Mouse (Mus musculus) CH12.LX (cell line): ENCODE measurements around the gene Mpzl1. TPM values are rescaled to one million over a fixed set of nuclear protein-coding genes. Genes with fewer than 3 reads are reported as not detected.

Experiments used
- DNase-seq: peaks from one replicate; pipeline ENCODE4 v3.0.0-alpha.2; 2013; ENCODE audit errors: extremely low read depth
- H3K27ac ChIP-seq: 2 replicates; pipeline ENCODE4 v1.5.1; 2012; ENCODE audit warnings: low read depth, mild to moderate bottlenecking, control low read depth, moderate library complexity; ENCODE audit not compliant: insufficient read depth
- H3K27me3 ChIP-seq: replicated peaks from 2 replicates; pipeline ENCODE3; 2012; ENCODE audit warnings: inconsistent platforms
- H3K36me3 ChIP-seq, 2 experiments: replicated peaks in 1 of 2; 2 replicates each; pipeline versions ENCODE3 to v1.6.1; 2012; ENCODE audit warnings: inconsistent platforms in 1 of 2, low read length in 1 of 2, mild to moderate bottlenecking in 1 of 2, mixed read lengths in 1 of 2, moderate library complexity in 1 of 2; ENCODE audit not compliant: control insufficient read depth in 1 of 2, insufficient read depth in 1 of 2
- H3K4me1 ChIP-seq, 2 experiments: 2 replicates each; pipeline ENCODE4 v1.6.1; 2012; ENCODE audit warnings: inconsistent platforms in 1 of 2, moderate library complexity in 1 of 2; ENCODE audit not compliant: insufficient read depth in 2 of 2, control insufficient read depth in 1 of 2
- H3K4me2 ChIP-seq: 2 replicates; pipeline ENCODE4 v1.6.1; 2012; ENCODE audit warnings: low read depth, mild to moderate bottlenecking, control low read depth; ENCODE audit not compliant: poor library complexity, insufficient read depth, severe bottlenecking
- H3K4me3 ChIP-seq, 3 experiments: fragments of 150-350 bp in 1 of 3; sonication (generic) in 1 of 3; replicated peaks in 1 of 3; 2 replicates each; pipeline versions ENCODE3 to v1.5.1; 2011 to 2012; ENCODE audit warnings: low read depth in 2 of 3, low read length in 2 of 3, mild to moderate bottlenecking in 2 of 3, moderate library complexity in 2 of 3, control low read depth in 1 of 3, improper control_type of control experiment in 1 of 3, inconsistent platforms in 1 of 3, mixed read lengths in 1 of 3; ENCODE audit not compliant: poor library complexity in 1 of 3
- H3K79me2 ChIP-seq: replicated peaks from 2 replicates; pipeline ENCODE4 v1.6.1; 2012; ENCODE audit warnings: mild to moderate bottlenecking, moderate library complexity; ENCODE audit not compliant: control insufficient read depth, poor library complexity, insufficient read depth, severe bottlenecking; ENCODE audit errors: extremely low read depth
- H3K9ac ChIP-seq: 2 replicates; pipeline ENCODE4 v1.6.1; 2012; ENCODE audit warnings: low read depth, mild to moderate bottlenecking, control low read depth, moderate library complexity; ENCODE audit not compliant: insufficient read depth
- H3K9me3 ChIP-seq: replicated peaks from 2 replicates; pipeline ENCODE3; 2012; ENCODE audit warnings: low read length, inconsistent platforms, mixed read lengths
- BHLHE40 ChIP-seq: IDR thresholded peaks from 2 replicates; pipeline ENCODE4 v1.6.1; 2011; ENCODE audit warnings: mild to moderate bottlenecking, low read depth, low read length, improper control_type of control experiment
- CHD1 ChIP-seq: IDR thresholded peaks from 2 replicates; pipeline ENCODE4 v1.6.1; 2012; ENCODE audit warnings: low read depth, low read length, improper control_type of control experiment, inconsistent platforms
- CHD2 ChIP-seq: IDR thresholded peaks from 2 replicates; pipeline ENCODE4 v1.6.1; 2011; ENCODE audit warnings: low read length, improper control_type of control experiment
- E2F4 ChIP-seq: IDR thresholded peaks from 2 replicates; pipeline ENCODE4 v1.6.1; 2011; ENCODE audit warnings: low read depth, low read length, improper control_type of control experiment; ENCODE audit not compliant: insufficient replicate concordance
- EP300 ChIP-seq: IDR thresholded peaks from 2 replicates; pipeline ENCODE4 v1.6.1; 2011; ENCODE audit warnings: low read length, improper control_type of control experiment
- GABPA ChIP-seq: IDR thresholded peaks from 2 replicates; pipeline ENCODE4 v1.6.1; 2012; ENCODE audit warnings: low read depth, low read length, improper control_type of control experiment, inconsistent platforms; ENCODE audit not compliant: insufficient replicate concordance
- HCFC1 ChIP-seq: IDR thresholded peaks from 2 replicates; pipeline ENCODE4 v1.6.1; 2012; ENCODE audit warnings: low read depth, mild to moderate bottlenecking, inconsistent platforms, low read length, improper control_type of control experiment
- JUN ChIP-seq: IDR thresholded peaks from 2 replicates; pipeline ENCODE4 v1.6.1; 2011; ENCODE audit warnings: low read depth, mild to moderate bottlenecking, low read length, improper control_type of control experiment, moderate library complexity; ENCODE audit not compliant: insufficient read depth
- KAT2A ChIP-seq: IDR thresholded peaks from 2 replicates; pipeline ENCODE4 v1.6.1; 2012; ENCODE audit warnings: low read length, improper control_type of control experiment, inconsistent platforms; ENCODE audit not compliant: insufficient replicate concordance
- MAX ChIP-seq: IDR thresholded peaks from 2 replicates; pipeline ENCODE4 v1.6.1; 2011; ENCODE audit warnings: low read length, improper control_type of control experiment
- MEF2A ChIP-seq: IDR thresholded peaks from 2 replicates; pipeline ENCODE4 v1.6.1; 2014; ENCODE audit warnings: low read depth, mild to moderate bottlenecking, inconsistent platforms, low read length, improper control_type of control experiment, borderline replicate concordance
- MYC ChIP-seq: IDR thresholded peaks from 2 replicates; pipeline ENCODE4 v1.6.1; 2011; ENCODE audit warnings: low read depth, mild to moderate bottlenecking, improper control_type of control experiment, low read length
- NRF1 ChIP-seq: IDR thresholded peaks from 2 replicates; pipeline ENCODE4 v1.6.1; 2014; ENCODE audit warnings: low read depth, mild to moderate bottlenecking, inconsistent platforms, low read length, improper control_type of control experiment, moderate library complexity
- PAX5 ChIP-seq: IDR thresholded peaks from 2 replicates; pipeline ENCODE4 v1.6.1; 2012; ENCODE audit warnings: low read length, inconsistent platforms, mixed read lengths
- POLR2A ChIP-seq: IDR thresholded peaks from 2 replicates; pipeline ENCODE4 v1.6.1; 2011; ENCODE audit warnings: low read depth, mild to moderate bottlenecking, improper control_type of control experiment, low read length
- POLR2AphosphoS2 ChIP-seq: IDR thresholded peaks from 2 replicates; pipeline ENCODE4 v1.6.1; 2011; ENCODE audit warnings: low read depth, low read length, improper control_type of control experiment
- RAD21 ChIP-seq: IDR thresholded peaks from 2 replicates; pipeline ENCODE4 v1.6.1; 2011; ENCODE audit warnings: low read depth, mild to moderate bottlenecking, low read length, improper control_type of control experiment, moderate library complexity
- RCOR1 ChIP-seq: conservative IDR thresholded peaks from 2 replicates; pipeline ENCODE4 v1.6.1; 2012; ENCODE audit warnings: low read depth, mild to moderate bottlenecking, inconsistent platforms, low read length, improper control_type of control experiment
- UBTF ChIP-seq: IDR thresholded peaks from 2 replicates; pipeline ENCODE4 v1.6.1; 2012; ENCODE audit warnings: low read depth, mild to moderate bottlenecking, inconsistent platforms, low read length, improper control_type of control experiment, moderate library complexity
- USF1 ChIP-seq: IDR thresholded peaks from 2 replicates; pipeline ENCODE4 v1.6.1; 2014; ENCODE audit warnings: low read depth, mild to moderate bottlenecking, inconsistent platforms, low read length, improper control_type of control experiment
- USF2 ChIP-seq: conservative IDR thresholded peaks from 2 replicates; pipeline ENCODE4 v1.6.1; 2011; ENCODE audit warnings: low read depth, low read length, improper control_type of control experiment
- ZC3H11A ChIP-seq: IDR thresholded peaks from 2 replicates; pipeline ENCODE4 v1.6.1; 2012; ENCODE audit warnings: low read depth, mild to moderate bottlenecking, inconsistent platforms, low read length, improper control_type of control experiment
- dilution Hi-C: fragments of 300-500 bp; cut with MboI; formaldehyde crosslinking; loops from 2 replicates; pipeline ENCODE4 v1.14.3; 2020; ENCODE audit warnings: low sequenced_read_pairs; ENCODE audit not compliant: extremely low pct_unique_long_range_greater_than_20kb, extremely low pct_ligation_motif_present
- in situ Hi-C: fragments of 300-500 bp; cut with MboI; formaldehyde crosslinking; loops from 3 replicates; pipeline ENCODE4 v1.14.3; 2019; ENCODE audit warnings: low sequenced_read_pairs, low pct_ligation_motif_present, low pct_unique_long_range_greater_than_20kb, mixed read lengths
- polyA plus RNA-seq: library from polyadenylated mRNA; unstranded; fragments of >175 nt; gene quantifications from 2 replicates; pipeline ENCODE4 v1.2.1, GENCODE M21; 2012; ENCODE audit warnings: low read depth; ENCODE audit not compliant: insufficient read length
- total RNA-seq, 2 experiments: library from RNA; depleted of rRNA; stranded (reverse); fragments of 300-350 nt in 1 of 2; fragments of >200 nt in 1 of 2; gene quantifications; 2 replicates each; pipeline ENCODE4 v1.2.3; 2012 to 2014

Gene Mpzl1
- total and polyA plus RNA-seq, 3 experiments, result 2.8 to 6.7 (median 6.5) TPM

GRCm38 (mm10) chr1:165633345-165633744, 993 bp downstream of the Mpzl1 start:
- H3K9ac ChIP-seq, result no peak overlapping the region
- dilution Hi-C loops, result no loop called here
- no peaks in the 10 kb centered on the region for H3K36me3 ChIP-seq
- H3K79me2 ChIP-seq, result no peaks in the 10 kb centered on the region
- H3K4me3 ChIP-seq, result no peak overlapping the region
- no peak for DNase-seq
- TF ChIP-seq USF1 (no peak), GABPA (no peak), UBTF (no peak), EP300 (no peak), HCFC1 (no peak), MEF2A (no peak), CHD2 (no peak)
- TF ChIP-seq, all 38 proteins: peak for 0
- Histone ChIP-seq H3K4me1 (peaks cover 0 to 10% of the 10 kb centered on the region in 2 experiments; a peak in 2 of 4 replicates), H3K27me3 (no peaks in the 10 kb centered on the region), H3K9me3 (no peaks in the 10 kb centered on the region), H3K27ac (no peak overlapping the region), H3K4me2 (no peak overlapping the region)
- in situ Hi-C loops, result loop anchor here (5.0 to 25.0 kb wide), 2 partner anchors 36 to 354 kb away; no protein-coding TSS in a partner anchor

DNA sequence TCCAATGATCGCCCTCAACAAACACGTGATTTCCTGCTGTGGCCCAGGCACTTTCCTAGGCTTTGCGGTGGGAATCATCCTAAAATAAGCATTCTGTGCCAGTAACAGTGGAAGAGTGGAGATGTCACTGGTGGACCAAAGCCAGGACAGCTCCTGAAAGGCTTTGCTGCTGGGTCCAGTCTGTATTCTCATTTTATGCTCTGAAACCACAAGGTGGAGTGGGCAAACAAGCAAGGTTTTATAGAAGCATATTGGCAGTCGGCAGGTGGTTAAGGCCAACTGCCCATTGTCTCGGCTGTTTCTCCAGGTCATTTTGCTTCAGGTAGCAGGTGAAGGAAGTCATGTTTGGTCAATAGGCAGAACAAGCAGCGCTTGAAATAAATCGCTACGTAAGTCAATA, 3.2 kb downstream of the Mpzl1 start:
- Histone ChIP-seq H3K9me3 (no peaks in the 10 kb centered on the region), H3K36me3 (no peaks in the 10 kb centered on the region), H3K9ac (no peak overlapping the region), H3K79me2 (no peaks in the 10 kb centered on the region), H3K4me3 (no peak overlapping the region), H3K4me1 (peaks cover 0 to 10% of the 10 kb centered on the region in 2 experiments; a peak in 2 of 4 replicates), H3K27me3 (no peaks in the 10 kb centered on the region), H3K4me2 (no peak overlapping the region), H3K27ac (no peak overlapping the region)
- no peak for TF ChIP-seq PAX5
- TF ChIP-seq USF2, result no peak
- no peak for TF ChIP-seq MYC
- no peak for TF ChIP-seq MEF2A
- TF ChIP-seq MAX, result no peak
- no peak for TF ChIP-seq KAT2A
- no peak for TF ChIP-seq POLR2AphosphoS2
- dilution Hi-C loops (no loop called here), in situ Hi-C loops (loop anchor here (5.0 to 25.0 kb wide), 2 partner anchors 34 to 356 kb away; no protein-coding TSS in a partner anchor)
- DNase-seq, result no peak

GRCm38 (mm10) chr1:165629975-165630374, 4.4 kb downstream of the Mpzl1 start:
- peaks cover 0 to 8% of the 10 kb centered on the region in 2 experiments; a peak in 2 of 4 replicates for H3K4me1 ChIP-seq
- H3K9me3 ChIP-seq, result no peaks in the 10 kb centered on the region
- no peak for DNase-seq
- in situ Hi-C loops, result loop anchor here (5.0 to 25.0 kb wide), 2 partner anchors 33 to 357 kb away; no protein-coding TSS in a partner anchor
- no peak overlapping the region for H3K9ac ChIP-seq
- H3K27ac ChIP-seq, result no peak overlapping the region
- TF ChIP-seq POLR2A (no peak), UBTF (no peak), JUN (no peak), ZC3H11A (no peak), KAT2A (no peak), NRF1 (no peak), E2F4 (no peak), RCOR1 (no peak), CHD1 (no peak), BHLHE40 (no peak), RAD21 (no peak), MEF2A (no peak)
- H3K79me2 ChIP-seq, result no peaks in the 10 kb centered on the region
- no peaks in the 10 kb centered on the region for H3K36me3 ChIP-seq
- no peak overlapping the region for H3K4me2 ChIP-seq
- no peak overlapping the region for H3K4me3 ChIP-seq
- dilution Hi-C loops, result no loop called here
- H3K27me3 ChIP-seq, result no peaks in the 10 kb centered on the region
